Mouse (Mus musculus): ENCODE measurements around the gene Tssk1. TPM values are rescaled to one million over a fixed set of nuclear protein-coding genes. Genes with fewer than 3 reads are reported as not detected.

The Tssk1 gene
- not detected for polyA plus RNA-seq (2017; shearing (Covaris generic))

DNA sequence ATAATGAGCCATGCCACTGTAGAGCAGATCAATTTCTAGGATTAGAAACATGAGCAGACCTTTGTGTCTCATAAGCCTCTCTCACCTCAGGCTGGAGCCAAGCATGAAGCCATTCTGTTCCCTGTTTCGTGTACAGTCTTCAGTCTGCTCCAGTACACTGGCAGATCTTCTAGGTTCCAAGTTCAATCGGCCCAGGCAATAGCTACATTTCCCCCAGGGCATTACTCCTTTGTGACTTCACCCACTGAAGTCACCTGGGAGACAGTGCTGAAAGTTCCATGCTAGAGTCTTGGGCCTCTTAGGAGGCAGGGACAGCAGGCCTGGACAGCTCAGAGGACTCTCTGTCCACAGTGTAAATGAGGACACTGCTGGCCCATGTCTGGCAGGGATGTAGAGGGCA lies at the start of gene Tssk1:
Gene Tssk1, plus strand, starts transcription at position 301 of the 400 bp plus-strand sequence.

DNA sequence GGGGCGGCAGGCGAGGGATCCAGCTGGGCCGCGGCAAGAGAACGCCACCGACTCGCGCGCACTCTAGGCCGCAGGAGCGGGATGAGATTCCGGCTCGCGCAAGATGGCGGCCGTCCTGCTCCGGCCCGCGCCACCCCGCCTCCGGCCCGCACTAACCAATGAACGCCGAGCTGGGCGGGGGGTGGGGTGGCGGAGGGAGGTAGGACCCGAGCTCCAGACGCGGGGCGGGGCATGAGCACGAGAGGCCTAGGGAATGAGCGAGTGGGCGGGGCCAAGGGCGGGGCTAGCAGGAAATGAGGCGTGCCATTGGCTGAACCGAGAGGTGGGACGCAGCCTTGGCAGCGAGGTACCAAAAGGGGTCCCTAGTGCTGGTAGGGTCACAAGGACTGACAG lies 2.5 kb upstream of the Tssk1 start, which contains the start of gene Gm20518:
Gene Gm20518, minus strand, starts transcription at position 105 of the 393 bp plus-strand sequence.

DNA sequence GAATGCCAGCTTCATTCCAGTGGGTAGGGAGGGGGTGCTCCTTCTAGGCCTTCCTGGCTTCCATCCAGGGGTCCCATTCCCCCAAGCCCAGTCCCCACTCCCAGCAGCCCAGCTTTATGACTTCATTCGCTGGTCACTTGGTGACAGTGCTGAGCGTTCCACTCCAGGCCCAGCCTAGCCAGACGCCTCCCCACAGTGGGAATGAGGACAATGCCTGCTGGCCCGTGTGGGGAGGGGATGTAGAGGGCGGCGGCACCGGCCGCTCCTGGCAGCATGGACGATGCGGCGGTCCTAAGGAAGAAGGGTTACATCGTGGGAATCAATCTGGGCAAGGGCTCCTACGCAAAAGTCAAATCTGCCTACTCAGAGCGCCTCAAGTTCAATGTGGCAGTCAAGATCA lies 4.4 kb downstream of the Tssk1 start, which contains the start of the genes Dgcr2 and Tssk2:
Gene Dgcr2, minus strand, starts transcription at position 101 of the 400 bp plus-strand sequence.
Gene Tssk2, plus strand, starts transcription at position 176 of the 400 bp plus-strand sequence.

DNA sequence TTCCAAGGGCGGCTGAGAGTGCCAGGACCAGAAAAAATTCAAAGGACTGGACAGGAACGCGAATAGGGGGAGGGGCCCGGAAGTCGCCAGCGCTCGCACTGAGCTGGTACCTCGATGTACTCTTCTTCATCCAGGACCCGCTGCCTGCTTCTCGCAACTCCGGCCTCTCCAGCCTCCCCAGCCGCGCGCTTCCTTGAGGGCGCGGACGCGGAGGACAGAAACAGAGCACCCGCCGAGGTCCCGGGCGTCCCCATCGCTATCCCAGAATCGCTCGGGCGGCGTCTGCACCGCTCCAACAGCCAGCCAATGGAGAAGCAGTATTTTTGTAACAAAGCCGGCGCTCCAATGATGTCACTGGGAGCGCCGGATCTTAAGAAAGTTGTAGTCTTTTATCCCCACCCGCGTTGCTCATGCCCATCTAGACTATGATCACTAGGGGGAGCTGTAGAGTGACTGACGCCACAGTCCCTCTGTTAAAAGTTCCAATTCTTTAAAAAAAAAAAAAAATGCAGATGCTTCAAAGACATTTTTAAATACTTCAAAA lies 17.1 kb downstream of the Tssk1 start, which contains the start of gene Ess2:
Gene Ess2, minus strand, starts transcription at position 297 of the 544 bp plus-strand sequence.

GRCm38 (mm10) chr16:17914307-17915249 lies 20.6 kb downstream of the Tssk1 start, which contains the start of gene Gsc2:
TSS of gene Gsc2 (minus strand) at chr16:17915059.

GRCm38 (mm10) chr16:17928087-17928580 lies 34.1 kb downstream of the Tssk1 start, which contains the start of gene Slc25a1:
TSS of gene Slc25a1 (minus strand) at chr16:17928219.

Other genes starting within 250 kb of the Tssk1 start
- gene Ccdc74a, start 247.8 kb upstream of the Tssk1 start, polyA plus RNA-seq (2017; shearing (Covaris generic)), result not detected
- gene Med15, start 161.3 kb upstream of the Tssk1 start, polyA plus RNA-seq (2017; shearing (Covaris generic)), result 129 TPM
- gene Klhl22, start 134.6 kb upstream of the Tssk1 start, polyA plus RNA-seq (2017; shearing (Covaris generic)), result 18.9 TPM
- gene Scarf2, start 96.9 kb upstream of the Tssk1 start, polyA plus RNA-seq (2017; shearing (Covaris generic)), result not detected
- not detected for gene B830017H08Rik, start 61.1 kb upstream of the Tssk1 start, polyA plus RNA-seq (2017; shearing (Covaris generic))
- gene Car15, start 55.9 kb upstream of the Tssk1 start, polyA plus RNA-seq (2017; shearing (Covaris generic)), result 3.7 TPM
- 0.98 TPM for gene Gm20518, start 2.6 kb upstream of the Tssk1 start, polyA plus RNA-seq (2017; shearing (Covaris generic))
- gene Dgcr2, start 4.3 kb downstream of the Tssk1 start, polyA plus RNA-seq (2017; shearing (Covaris generic)), result 59.7 TPM
- gene Tssk2, start 4.4 kb downstream of the Tssk1 start, polyA plus RNA-seq (2017; shearing (Covaris generic)), result 0.25 TPM
- gene Ess2, start 17.1 kb downstream of the Tssk1 start, polyA plus RNA-seq (2017; shearing (Covaris generic)), result 82.3 TPM
- not detected for gene Gsc2, start 20.8 kb downstream of the Tssk1 start, polyA plus RNA-seq (2017; shearing (Covaris generic))
- 25.6 TPM for gene Slc25a1, start 34.0 kb downstream of the Tssk1 start, polyA plus RNA-seq (2017; shearing (Covaris generic))
- not detected for gene Vpreb2, start 86.2 kb downstream of the Tssk1 start, polyA plus RNA-seq (2017; shearing (Covaris generic))
- 7.5 TPM for gene Dgcr6, start 158.6 kb downstream of the Tssk1 start, polyA plus RNA-seq (2017; shearing (Covaris generic))
- 2.2 TPM for gene Prodh, start 196.0 kb downstream of the Tssk1 start, polyA plus RNA-seq (2017; shearing (Covaris generic))
- gene Rtn4r, start 233.4 kb downstream of the Tssk1 start, polyA plus RNA-seq (2017; shearing (Covaris generic)), result 0.17 TPM

All from naive thymus-derived CD4-positive, alpha-beta T cell, adult 5 months (primary cell).